Mouse (Mus musculus) left cerebral cortex, adult 8-10 months (tissue): ENCODE data around the gene Slc2a3. TPM values are rescaled to one million over a fixed set of nuclear protein-coding genes. Genes with fewer than 3 reads are reported as not detected.
"Not testable (repeated sequence)": the region's sequence is repeated elsewhere in the genome, so short reads cannot be mapped to it uniquely, and the experiment has no call there.

ENCODE experiments used
- DNase-seq, 2 experiments: peaks; one replicate each; pipeline ENCODE4 v3.0.0; 2022; ENCODE audit warnings: low spot score in 2 of 2
- total RNA-seq, 4 experiments: library from RNA; stranded (reverse); gene quantifications; 2 replicates each; pipeline ENCODE4 v1.2.4; 2022

The Slc2a3 gene
- total RNA-seq, 4 experiments from 2014 or later: 95.5 to 112 (median 107) TPM

- no peak for DNase-seq
Observed at GRCm38 (mm10) chr6:122810022-122810614, 8.7 kb upstream of the Slc2a3 start.

DNA sequence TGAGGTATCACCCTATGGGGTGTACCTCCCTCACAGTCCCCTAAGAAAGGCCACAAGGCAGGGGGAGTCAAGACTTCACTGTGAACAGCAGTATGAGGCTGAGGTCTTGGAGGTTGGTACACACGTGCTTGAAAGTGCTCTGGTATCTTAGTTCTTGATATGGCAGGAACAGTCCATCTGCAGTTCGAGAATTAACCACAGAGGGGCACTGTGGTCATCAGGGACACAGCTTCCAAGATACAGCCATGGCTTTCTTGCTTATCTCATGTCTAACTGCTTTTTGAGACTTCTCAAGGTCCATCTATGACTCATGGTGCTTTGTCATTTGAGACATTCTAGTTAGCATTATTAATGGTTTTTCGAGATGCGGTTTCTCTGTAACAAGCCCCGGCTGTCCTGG is 3.0 kb upstream of the Slc2a3 start:
- peak; percentile 56 to 62 for DNase-seq

- peak in 1 of 2 experiments; percentile 55 for DNase-seq
Observed at GRCm38 (mm10) chr6:122801801-122802514, 518 bp upstream of the Slc2a3 start.

GRCm38 (mm10) chr6:122800640-122801300 is 670 bp downstream of the Slc2a3 start:
- DNase-seq: no peak

DNA sequence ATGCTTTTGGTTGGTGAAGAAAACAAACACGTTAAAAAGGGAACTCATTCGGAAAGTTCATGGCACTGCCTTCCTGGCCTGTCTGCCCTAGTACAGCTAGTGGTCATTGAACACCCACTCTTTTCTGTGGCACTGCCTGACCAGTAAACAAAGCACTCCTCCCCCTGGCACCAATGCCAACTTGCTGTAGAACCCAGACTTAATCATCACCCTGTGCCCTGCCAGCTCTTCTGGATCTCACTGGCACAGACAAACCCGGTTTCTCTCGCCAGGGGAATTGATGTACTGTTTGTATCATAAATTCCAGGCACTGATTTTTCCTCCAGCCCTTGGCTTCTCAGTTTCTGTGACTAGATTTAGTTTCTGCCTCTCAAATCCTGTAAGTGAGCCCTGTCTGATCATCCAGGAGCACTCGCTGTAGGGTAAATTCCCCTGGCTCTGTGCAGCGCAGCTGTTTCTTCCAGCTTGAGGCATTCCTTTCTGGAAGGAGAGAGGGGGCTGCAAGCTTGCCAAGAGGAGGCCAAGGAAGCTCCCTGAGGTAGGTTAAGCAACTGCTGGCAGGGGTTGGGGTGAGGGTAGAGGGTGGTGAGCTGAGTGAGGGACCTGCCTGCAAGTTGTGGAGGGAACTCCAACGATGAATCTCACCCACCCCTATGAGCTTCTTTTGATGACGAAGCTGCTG is 6.0 kb downstream of the Slc2a3 start:
- DNase-seq: no peak

DNA sequence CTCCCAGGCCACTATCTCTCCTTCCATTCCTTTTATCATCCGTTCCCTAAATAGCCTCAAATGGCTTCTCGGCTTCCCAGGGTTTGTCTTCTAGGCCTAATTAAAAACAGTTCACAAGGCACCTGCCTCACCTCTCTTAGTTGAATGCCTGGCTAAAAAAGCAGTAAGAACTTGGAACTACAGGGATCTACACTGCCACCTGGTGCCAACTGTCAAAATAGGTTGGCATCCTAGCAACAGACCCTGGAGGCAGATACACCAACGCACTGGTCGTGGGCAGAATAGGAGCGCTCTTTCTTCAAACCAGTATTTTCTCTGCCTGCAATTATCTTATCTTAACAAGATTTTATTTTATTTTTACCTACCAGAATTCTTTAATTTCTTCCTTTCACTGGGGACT is 15.2 kb downstream of the Slc2a3 start:
- DNase-seq: peak in 1 of 2 experiments; percentile 83

- no peak for DNase-seq
Observed at GRCm38 (mm10) chr6:122784866-122785265, 16.6 kb downstream of the Slc2a3 start.

- DNase-seq: no peak
Observed at GRCm38 (mm10) chr6:122782164-122782563, 19.3 kb downstream of the Slc2a3 start.

- DNase-seq: no peak
Observed at GRCm38 (mm10) chr6:122781167-122781566, 20.3 kb downstream of the Slc2a3 start.

GRCm38 (mm10) chr6:122779916-122780315 is 21.5 kb downstream of the Slc2a3 start:
- DNase-seq: no peak

DNA sequence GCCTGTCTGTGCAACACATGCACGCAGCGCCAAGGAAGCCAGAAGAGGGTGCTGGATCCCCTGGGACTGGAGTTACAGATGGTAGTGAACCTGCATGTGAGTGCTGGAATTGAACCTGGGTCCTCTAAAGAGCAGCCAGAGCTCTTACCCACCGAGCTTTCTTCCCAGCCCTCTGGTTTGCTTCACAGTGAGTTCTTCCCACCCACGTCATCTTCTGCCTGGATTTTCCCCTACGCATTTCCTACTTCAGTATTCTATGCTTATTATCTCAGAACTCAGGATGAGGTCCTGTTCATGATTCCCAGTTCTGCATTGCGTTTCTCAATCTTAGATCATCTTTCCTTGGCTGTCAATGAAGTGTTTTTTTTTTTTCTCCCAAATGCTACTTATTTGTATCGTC is 25.4 kb downstream of the Slc2a3 start:
- no peak for DNase-seq

- no peak for DNase-seq
Observed at GRCm38 (mm10) chr6:122774345-122774744, 27.1 kb downstream of the Slc2a3 start.

GRCm38 (mm10) chr6:122772701-122773100 is 28.7 kb downstream of the Slc2a3 start:
- DNase-seq: no peak

DNA sequence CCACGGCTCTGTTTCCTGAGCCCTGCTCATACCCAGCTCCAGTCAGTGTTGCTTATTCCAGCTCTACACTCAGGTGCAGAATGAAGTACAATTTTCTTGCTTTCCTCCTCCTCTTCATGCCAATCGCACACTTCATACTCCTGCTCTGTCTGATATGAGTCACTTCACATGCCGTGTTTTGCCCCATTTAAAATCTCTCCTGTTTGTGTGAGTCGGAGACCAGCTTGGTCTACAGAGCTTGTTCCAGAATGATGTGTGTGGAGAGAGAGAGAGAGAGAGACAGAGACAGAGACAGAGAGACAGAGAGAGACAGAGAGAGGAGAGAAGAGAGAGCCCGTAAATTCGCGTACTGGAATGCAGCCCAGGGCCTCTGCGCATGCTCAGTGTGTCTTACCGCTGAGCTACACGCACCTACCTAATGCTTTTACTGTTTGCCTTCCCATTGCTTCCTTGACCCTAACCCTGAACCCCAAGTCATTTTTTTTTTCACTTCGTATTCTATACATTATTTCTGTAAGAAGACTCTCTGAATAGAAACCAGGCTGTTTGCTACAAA is 30.6 kb downstream of the Slc2a3 start:
- DNase-seq: no peak

DNA sequence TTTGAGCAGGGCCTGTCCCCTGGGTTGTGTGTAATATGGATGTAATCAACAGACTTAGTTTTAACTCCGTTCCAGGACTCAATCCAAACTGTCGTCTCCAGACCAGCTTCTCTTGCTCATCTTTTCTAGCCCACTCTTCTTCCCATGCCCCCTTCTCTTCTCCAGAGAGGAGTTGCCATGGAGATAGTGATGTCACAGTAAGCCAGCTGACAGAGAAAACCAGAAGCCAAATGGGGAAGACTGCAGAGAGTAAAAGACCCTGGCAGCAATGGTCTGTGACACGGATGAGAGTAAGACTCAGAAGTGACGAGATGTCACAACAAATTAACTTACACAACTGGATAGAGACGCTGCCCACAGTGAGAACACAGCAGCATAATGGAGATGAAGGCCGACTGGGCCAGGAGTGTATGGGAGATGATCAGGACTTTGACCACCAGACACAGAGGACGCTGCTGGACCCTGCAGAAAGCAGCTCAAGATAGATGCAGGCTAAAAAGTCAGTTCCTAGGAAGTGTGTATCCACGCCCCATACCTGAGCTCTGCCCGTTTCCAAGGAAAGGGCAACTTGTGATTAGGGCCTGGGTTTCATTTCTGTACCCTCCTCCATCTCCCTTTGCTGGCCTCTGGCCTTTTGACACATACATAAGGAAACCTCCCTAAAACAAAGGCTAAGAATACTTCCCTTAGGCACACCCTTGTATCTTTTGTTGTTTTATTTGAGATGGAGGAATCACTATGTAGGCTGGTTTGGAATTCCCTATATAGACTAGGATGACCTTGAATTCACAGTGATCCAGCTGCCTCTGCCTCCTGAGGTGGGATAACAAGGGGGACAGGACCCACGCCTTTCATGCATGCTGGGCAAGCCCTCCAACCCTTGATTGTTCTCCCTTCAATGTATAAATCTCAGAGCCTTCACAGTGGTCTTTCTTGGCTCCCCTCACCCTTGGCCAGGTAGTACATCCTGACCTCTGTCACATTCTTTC is 31.4 kb downstream of the Slc2a3 start:
- no peak for DNase-seq

GRCm38 (mm10) chr6:122768256-122768655 is 33.2 kb downstream of the Slc2a3 start:
- no peak for DNase-seq

GRCm38 (mm10) chr6:122767012-122767411 is 34.4 kb downstream of the Slc2a3 start:
- DNase-seq: not testable (repeated sequence)

GRCm38 (mm10) chr6:122766145-122766968 is 35.1 kb downstream of the Slc2a3 start:
- no peak for DNase-seq

DNA sequence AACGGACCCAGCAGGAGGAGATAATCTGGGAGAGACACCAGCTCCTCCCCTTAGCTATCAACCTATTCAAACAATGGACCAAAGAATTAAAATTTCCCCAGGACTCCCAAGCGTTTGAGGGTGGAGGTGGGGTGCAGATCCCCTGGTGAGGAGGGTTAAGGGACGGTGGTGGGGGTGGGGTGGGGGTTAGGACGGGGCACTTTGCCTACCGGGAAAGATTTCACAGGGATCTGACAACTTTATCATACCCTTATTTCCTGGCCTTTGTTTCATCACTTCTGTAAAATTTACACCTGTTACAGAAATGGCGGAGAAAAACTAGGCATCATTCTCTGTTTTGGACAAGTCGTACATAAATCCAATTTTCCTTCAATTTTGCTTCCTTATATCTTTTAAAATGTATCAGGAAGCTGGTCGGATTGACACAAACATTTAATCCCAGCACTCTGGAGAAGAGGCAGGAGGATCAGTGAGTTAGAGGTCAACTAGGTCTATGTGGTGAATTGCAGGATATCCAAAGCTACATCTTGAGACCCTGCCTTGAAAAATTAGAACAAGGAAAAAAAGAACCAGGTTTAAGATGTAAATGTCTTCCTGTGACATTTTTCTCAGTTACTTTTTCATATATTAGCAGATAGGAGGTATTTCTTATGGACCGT is 36.0 kb downstream of the Slc2a3 start:
- no peak for DNase-seq
